Mouse (Mus musculus) spleen, postnatal 36 days (tissue): ENCODE results near the gene Oat.
A peak's percentile ranks its signal among the peaks of the same experiment; 100 is the strongest.

Source experiments
- DNase-seq, 2 experiments: peaks; one replicate each; pipeline ENCODE4 v3.0.0; 2022; ENCODE audit warnings: low spot score in 2 of 2, mixed read lengths in 1 of 2

Gene Oat

GRCm38 (mm10) chr7:132576116-132576650 lies at the start of gene Oat:
TSS of gene Oat (minus strand) at chr7:132576398.
- peak; percentile 94 for DNase-seq

DNA sequence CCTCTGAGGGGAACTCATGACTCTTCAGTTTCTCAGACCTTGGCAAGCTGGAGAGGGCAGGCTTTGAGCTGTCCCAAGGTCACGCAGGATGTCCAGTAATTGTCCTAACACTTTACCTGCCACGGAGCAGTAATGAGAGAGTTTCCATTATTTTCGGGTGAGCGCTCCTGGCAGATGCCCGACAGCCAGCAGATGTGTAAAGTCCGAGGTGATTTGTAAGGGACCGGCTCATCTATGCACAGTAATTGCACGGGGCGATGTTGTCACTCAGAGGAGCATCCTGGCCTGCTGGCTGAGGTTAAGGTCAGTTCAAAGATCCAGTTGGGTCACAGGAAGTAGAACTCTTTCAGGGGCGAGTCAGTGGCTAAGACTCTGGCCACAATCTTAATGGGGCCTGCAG lies 48.0 kb upstream of the Oat start:
- DNase-seq = no peak

- DNase-seq = no peak
Observed at GRCm38 (mm10) chr7:132619975-132620918, 44.0 kb upstream of the Oat start.

DNA sequence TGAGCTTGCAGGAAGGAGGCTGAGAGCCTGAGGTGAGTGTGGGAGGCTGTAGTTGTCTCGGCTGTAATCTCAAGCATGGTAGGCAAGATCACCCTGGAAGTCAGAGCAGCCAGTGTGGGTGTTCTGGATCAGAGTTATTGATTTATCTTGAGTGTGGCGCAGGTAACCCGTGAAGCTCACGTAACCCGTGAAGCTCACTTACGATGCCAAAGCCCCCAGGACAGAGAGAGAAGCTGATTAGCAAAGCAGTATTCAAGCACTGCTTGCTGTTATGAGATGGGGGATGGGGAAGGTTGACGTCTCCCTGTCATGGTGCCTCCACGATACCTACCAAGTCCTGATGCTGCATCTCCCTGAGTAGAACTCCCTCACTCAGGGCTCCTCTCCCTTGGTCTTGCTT lies 43.4 kb upstream of the Oat start:
- DNase-seq = no peak

DNA sequence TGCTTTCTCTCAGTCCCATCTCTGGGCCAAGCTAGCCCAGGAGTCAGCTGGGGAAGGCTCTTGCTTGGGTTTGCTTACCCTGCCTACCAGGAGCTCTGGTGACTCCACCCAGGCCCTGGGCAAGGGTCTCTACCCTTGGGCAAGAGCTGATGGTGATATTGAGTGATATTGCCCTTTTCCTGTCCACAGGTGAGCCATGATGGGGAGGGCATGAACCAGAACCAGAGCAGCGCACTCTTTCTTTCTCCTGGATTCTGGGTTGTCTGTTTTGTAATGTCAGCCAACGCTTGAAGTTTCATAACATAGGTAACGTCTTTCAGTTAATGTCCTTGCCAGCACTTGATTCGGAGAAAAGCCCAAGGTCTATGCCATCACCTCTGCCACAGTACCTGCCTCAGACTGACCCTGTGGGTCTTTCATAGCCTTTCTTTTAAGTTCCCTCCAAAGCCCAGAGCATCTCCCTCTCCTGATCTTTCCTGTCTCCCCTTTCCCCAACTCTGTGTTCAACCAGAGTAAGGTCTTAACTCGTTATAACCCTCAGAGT lies 40.9 kb upstream of the Oat start:
- DNase-seq = no peak

DNA sequence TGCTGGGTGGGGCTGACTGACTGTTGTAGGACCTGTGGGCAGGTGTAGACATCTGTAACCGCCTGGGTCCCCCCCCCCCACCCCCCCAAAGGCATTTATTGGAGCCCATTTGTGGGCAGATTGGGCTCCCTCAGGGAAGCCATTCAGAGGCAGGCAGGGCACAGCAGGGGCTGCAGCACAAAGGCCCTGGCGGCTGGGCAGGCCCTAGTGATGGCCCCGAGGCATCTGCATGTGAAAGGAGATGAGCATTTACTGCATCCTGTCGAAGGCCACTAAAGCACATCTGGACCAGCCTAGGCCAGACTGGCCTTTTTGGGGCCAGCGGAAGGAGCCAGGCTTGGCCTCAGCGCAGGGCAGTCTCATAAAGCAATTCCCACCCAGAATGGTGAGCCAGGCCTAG lies 40.2 kb upstream of the Oat start:
- DNase-seq = no peak

DNA sequence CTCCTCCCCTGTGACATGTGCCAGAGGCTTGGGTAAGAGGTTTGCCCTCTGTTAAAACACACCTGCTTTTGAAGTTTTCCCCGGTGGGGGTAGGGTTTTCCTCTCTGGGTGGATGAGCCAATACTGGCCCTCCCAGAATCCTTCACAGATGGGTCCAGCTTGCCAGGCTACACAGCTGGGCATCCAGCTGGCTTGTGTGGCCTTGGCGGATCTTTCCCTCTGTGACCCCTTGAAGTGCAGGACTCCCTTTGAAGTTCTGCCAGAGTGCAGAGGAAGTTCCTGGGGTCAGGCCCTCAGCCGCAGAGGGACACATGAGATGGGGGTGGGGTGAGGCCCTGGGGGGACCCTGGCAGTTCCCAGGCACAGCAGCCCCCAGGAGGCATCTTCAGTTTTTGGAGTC lies 39.1 kb upstream of the Oat start:
- no peak for DNase-seq

GRCm38 (mm10) chr7:132611530-132611929 lies 35.3 kb upstream of the Oat start:
- no peak for DNase-seq

- peak; percentile 63 to 69 for DNase-seq
Observed at GRCm38 (mm10) chr7:132610468-132611318, 34.5 kb upstream of the Oat start, which contains the start of gene Lhpp. TSS of gene Lhpp (plus strand) at chr7:132610638.

DNA sequence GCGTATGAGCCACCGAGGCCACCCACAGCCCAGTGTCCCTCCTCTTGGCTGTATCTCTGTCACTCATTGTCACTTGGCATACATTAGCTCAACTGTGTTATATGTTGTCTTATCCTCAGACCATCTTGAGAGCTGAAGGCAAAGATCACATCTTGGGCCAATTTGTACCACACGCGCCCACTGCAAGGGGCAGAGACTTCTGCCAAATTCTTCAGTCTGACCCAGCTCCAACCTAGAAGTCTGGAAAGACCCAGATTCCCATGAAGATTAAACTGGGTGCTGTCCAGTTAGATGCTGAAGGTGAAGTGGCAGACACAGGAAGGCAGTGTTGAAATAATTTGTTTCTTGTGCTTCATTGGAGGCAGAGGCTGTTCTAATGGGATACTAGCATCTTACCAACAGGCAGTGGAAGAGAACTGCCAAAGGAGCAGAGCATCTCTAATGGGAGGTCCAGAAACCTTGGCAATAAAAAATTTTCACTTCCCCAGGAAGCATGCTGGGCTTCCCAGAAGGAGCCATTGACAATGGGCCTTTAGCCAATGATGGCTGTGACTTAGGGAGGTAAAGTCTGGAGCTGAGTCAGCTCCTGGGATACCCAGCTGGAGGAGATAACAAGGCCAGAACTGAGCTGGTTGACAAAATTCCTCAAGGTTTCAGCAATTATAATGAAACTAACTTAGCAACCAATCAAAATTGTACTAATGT lies 32.3 kb upstream of the Oat start:
- DNase-seq = no peak

- DNase-seq = no peak
Observed at GRCm38 (mm10) chr7:132605689-132606088, 29.5 kb upstream of the Oat start.

DNA sequence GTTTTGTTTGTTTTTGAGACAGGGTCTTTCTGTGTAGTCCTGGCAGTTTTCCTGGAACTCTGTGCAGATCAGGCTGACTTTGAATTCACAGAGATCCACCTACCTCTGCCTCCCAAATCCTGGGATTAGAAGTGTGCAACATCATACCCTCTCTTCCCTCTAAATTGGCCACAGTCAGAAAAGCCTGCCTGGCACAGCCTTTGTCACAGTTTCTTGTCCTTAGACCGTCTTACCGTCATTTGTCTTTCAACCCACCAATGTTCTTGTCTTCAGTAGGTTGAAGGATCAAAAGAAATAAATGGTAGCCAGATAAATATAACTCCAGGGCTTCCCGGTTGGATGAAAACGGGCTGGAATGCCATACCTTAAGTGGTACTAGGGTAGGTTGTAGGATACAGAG lies 28.5 kb upstream of the Oat start:
- no peak for DNase-seq

GRCm38 (mm10) chr7:132600926-132601325 lies 24.7 kb upstream of the Oat start:
- DNase-seq = no peak

- DNase-seq = no peak
Observed at GRCm38 (mm10) chr7:132600026-132600425, 23.8 kb upstream of the Oat start.

- DNase-seq = no peak
Observed at GRCm38 (mm10) chr7:132599071-132599975, 23.1 kb upstream of the Oat start, which contains the start of gene Nkx1-2. TSS of gene Nkx1-2 (minus strand) at chr7:132599637.

DNA sequence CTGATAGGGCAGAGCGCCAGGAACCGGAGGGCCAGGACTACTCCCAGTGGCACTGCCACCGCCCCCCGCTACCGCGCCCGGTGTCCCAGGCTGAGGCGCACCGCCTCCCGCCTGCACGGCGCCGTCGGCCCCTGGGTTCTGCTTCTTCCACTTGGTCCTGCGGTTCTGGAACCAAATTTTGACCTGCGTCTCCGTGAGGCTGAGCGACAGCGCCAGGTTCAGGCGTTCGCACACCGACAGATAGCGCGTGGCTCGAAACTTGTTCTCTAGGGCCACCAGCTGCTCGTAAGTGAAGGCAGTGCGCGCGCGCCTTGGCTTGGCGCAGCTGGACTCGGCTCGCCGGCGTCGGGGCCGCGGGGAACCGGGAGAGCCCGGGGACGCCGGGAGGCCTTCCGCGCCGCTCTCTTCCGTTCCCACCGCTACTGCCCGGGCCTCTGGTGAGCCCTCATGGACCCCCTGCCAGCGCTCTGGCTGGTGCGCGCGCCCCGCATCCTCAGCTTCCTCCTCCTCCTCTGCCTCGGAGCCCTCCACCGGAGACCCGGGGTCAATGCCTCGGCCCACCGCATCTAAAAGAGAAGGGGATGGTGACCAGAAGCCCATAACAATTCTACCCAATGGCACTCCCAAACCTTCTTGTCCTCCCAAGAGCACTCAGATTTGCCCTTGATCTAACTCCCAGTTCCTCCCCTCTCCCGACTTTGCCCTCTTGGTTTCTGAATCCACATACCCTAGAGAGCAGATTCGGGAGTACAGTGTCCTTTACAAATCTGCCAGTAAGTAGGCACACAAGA lies 21.2 kb upstream of the Oat start:
- no peak for DNase-seq

DNA sequence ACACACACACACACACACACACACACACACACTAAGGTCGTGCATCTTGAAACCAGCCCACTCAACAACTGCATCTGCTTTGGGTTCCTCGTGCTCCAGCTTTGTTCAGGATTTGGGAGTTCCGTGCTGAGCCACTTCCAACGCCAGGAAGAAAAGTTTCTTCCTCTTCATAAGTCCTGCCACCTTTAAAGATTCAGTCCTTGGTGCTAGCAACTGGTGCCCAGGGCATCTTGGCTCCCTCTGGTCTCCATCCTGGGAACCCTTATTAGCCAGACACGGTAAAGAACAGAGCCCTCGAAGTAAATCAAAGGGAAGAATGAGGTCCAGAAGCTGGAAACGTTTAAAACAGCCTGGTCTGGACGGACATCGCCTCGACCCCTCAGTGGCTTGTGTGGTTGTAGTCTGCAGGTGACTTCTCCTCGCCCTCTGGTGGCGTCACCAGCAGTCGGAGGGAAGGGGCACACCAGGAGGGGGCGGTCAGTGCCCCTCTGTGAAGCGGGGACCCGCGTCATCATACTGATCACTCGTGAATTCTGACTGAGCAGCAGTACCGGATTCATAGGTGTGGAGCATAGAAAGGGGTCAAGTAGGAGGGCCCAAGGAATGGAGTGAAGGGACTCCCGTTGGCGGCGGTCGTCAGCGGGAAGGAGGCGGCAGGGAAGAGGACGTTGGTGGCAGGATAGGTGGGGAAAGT lies 20.5 kb upstream of the Oat start:
- no peak for DNase-seq

DNA sequence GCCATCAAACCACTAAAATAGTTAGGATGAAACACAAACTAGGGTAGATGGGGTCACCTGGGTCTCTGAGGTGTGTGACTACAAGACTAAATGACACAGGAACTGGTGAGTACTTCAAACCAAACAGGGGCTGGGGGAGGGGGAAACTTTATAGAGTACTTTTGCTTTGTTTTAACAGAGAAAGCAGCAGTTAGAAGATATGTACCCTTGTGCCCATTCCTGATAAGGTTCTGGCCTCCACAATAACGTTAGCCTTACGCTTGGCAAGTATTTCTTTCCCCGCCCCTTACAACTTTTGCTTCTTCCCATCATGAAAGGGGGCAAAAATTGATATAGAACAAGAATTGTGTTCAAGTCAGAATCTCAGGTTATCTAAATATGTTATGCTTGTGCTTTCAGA lies 19.6 kb upstream of the Oat start:
- no peak for DNase-seq

- no peak for DNase-seq
Observed at GRCm38 (mm10) chr7:132594325-132594724, 18.1 kb upstream of the Oat start.
